Mouse (Mus musculus) thymus, postnatal 4 days (tissue): Measurements from ENCODE around the gene Mdm1.

Experiments used
- DNase-seq: peaks from one replicate; pipeline ENCODE4 v3.0.0; 2021

The Mdm1 gene

DNA sequence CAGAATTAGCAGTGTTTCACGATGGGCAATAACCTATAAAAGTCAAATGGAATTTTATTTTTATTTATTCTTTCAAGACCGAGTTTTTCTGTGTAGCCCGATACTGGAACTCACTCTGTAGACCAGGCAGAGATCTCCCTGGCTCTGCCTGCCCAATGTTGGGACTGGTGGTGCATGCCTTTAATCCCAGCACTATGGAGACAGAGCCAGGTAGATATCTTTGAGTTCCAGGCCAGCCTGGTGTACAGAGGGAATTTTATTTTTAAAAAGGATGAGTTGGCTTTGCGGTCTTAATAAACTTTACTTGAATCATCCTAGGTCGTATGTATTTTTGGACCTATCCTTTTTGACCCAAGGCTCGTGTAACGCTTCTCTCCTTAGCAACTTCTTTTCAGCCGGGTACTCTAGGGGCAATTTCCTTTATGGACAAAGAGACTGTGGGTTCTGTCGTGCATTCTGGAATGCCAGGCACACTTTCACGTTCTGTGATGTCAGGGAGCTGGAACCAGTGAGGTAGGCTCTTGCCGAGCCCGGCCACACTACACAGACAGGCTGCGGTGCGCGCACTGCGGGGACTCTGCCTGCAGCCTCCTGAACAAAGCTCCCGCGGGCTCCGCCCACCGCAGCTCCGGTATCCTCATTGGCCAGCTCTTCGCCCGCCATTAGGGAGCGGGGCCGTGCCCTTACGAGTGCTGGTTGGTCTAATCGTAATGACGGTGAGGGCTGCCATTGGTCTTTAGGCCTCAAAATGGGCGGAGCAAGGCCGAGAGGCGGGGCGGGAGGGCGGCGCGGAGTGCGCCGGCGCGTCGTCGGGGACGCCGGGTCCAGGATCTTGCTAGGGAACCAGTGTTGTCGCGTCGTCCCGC is at the start of gene Mdm1:
Gene Mdm1 (plus strand): TSS at position 794 of the 866 bp plus-strand sequence.
- DNase-seq = peak; percentile 99

DNA sequence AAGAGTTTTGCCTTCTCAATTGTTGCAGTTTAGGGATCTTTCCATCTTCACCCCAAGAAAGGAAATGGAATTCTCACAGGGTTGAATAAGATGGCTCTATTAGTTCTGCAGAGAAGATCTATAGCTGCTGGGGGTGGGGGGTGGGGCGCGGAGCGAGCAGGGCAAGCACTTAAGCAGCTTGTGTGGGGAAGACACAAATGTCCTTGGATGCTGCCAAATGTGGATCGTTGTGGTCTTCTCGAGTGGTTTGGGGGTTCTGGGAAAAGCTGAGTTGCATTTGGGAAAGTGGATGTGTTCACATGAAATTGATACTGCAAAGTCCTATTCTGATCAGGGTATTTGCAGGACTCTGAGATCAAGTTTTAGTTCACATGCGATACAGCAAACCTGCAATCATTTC is 48.9 kb upstream of the Mdm1 start:
- DNase-seq = peak; percentile 3

DNA sequence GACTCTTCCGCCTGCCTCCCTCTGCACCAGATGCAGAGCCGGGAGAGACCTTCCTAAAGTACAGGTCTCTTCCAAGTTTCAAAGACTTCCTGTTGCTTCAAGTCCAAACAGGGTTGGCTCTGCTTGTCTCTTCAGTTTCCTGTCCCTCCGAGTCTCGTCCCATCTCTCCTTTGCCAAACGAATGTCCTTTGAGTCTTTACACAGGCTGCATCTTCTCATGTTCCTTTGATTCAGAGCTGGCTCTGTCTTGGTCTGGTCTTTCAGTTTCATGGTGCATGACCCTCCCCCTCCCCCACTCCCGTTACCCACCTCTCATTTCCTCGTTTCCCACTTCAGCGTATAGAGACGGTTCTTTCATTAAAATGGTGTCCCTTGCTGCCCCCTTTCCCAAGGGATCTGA is 47.9 kb upstream of the Mdm1 start:
- peak; percentile 51 for DNase-seq

DNA sequence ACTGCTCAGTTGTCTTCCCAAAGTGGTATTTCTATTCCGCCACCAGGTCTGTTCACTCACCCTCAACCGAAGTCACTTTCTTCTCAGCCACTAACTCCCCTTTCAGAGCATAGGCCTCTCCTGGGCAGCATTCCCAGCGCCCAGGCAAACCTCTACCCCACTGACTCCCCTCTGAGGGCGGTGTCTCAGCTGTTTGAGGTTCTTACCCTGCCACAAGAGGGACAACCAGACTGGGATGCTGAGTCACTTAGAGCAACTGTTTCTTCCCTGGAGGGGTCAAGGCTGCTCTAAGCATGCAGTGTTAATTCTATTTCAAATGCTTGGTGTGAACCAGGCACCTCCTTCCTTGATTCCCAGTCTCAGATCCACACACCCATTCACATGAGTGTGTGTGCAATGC is 46.8 kb upstream of the Mdm1 start:
- DNase-seq = no peak

DNA sequence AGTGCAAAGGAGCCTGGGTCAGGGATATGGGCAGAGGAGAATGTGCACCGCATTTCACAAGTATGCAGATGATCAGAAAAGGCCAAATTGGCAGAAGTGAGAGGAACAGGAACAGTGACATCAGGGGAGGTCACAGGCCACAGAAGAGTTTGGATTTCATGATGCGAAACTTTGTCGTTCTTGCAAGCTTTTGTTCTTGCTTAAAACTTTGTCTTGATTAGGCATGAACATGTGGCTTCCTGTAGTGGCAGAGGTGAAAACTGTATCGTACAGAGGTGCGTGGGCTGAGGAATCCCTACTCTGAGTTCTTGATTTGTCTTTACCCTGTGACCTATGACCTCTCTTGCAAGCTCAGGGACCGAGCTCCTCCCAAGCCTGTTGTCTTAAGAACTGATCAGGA is 45.4 kb upstream of the Mdm1 start:
- no peak for DNase-seq

DNA sequence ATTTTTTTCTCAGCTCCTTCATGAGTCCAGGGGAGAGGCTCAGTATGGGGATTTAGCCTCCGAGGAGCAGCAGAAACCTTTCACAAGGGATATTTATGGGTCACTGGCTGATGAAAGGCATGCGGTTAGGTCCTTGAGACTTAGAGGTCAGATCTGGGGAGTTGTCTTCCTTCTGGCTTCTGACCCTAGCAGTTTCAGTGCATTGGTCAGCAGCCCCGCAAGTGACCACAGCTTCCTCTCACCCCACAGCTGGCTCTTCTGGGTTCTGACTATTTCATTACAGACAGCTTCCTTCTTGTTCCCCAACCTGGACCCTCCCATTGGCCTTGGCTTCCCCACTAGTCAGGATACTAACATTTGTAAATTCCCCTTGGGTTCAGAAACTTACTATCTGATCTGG is 43.7 kb upstream of the Mdm1 start:
- DNase-seq = no peak

DNA sequence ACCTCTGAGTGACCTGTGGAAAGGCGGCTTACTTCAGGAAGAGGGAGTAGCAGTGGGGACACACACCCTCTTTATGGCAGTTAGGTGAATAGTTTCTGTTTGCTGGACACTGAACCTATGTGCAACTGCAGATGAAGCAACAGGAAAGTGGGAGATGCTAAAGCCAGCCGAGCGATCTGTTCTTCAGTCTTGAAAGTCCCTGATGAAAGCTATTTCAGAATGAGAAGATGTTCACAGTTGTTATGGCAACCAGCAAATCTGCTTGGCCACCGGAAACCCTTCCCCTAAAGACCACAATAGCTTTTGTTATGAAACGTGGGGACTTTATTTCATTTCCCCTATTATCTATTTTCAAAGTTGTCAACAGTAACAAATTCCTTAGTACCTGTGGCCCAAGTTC is 41.0 kb upstream of the Mdm1 start:
- DNase-seq = no peak

DNA sequence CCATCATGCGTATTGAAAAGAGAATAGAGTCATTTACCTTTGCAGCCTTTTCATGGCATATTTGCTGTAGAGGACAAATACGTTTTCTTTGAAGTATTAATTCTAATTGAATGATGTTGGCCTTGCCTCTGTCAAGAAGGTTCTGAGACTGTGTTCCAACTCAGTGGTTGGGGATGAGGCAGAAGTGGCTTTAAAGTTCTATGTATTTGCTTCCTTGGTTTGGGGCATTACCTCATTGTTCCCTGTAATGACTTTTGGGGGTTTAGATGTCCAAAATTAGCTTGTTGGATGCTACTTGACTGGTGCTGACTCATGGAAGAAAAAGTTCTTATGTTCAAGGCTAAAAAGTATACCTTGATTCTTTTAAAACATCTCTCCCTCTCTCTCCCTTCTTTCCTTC is 40.6 kb upstream of the Mdm1 start:
- DNase-seq = no peak

DNA sequence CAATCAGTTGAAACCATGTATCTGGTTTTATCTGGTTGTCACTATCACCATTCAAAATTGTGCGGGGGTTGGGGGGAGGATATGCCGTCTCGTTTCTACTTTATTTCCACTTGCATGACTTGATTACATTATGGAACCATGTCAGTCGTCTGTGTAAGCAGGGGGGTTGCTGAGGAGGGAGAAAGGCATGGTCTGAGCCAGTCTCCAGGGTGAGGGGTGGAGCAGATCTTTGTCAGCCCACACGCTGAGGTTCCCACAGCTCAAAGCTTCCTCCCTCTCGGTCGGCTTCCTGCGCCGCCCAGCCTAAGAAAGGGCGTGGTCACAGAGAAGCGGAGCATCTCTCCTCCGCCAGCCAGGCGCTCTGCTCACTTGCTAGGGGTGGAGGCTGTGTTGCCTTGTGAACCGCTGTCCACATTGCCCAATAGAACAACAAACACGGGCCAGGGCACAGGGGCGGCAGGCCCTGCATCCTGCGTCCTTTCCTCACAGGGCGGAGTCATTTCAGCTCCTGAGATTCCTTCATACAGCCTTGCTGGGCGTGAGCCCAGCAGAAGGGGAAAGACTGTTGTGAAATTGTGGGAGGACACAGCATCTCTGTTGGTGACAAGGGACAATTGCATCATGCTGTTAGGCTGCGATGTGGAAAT is 38.5 kb upstream of the Mdm1 start:
- DNase-seq = peak; percentile 87

DNA sequence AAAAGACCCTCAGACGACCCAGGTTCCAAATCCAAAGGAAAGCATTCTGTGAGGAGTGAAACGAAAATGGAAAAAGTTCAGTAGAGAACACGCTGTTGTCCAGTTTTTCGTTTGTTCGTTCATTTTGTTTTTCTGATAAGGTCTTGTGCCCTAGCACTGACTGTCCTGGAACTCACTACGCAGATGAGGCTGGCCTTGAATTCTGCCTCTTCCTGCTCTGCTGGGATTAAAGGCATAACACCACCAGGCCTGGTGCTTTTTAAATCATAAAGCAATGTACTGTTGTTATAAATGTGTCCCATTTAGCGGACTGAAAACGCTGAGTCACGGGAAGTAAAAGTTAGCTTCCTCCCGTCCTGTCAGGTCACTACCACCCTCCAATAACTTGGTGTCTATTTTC is 37.7 kb upstream of the Mdm1 start:
- no peak for DNase-seq

DNA sequence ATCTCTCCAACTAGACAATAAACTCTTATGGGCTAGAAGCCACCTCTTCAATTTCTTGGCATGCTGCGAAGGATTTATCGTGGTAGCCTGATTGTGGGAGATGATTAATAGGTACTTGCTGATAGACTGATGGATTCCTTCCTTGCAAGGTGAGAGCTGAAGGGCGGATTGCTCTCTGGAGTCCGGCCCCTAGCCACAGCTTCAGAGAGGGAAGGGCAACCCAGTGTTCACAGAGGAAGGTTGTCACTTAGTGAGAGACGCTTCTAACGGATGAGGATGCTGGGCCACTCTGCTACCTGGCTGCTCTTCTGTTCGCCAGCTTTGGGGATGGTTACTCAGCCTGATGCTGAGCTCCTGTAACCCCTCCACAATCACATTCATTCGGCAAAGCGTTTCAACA is 34.6 kb upstream of the Mdm1 start:
- DNase-seq = no peak

DNA sequence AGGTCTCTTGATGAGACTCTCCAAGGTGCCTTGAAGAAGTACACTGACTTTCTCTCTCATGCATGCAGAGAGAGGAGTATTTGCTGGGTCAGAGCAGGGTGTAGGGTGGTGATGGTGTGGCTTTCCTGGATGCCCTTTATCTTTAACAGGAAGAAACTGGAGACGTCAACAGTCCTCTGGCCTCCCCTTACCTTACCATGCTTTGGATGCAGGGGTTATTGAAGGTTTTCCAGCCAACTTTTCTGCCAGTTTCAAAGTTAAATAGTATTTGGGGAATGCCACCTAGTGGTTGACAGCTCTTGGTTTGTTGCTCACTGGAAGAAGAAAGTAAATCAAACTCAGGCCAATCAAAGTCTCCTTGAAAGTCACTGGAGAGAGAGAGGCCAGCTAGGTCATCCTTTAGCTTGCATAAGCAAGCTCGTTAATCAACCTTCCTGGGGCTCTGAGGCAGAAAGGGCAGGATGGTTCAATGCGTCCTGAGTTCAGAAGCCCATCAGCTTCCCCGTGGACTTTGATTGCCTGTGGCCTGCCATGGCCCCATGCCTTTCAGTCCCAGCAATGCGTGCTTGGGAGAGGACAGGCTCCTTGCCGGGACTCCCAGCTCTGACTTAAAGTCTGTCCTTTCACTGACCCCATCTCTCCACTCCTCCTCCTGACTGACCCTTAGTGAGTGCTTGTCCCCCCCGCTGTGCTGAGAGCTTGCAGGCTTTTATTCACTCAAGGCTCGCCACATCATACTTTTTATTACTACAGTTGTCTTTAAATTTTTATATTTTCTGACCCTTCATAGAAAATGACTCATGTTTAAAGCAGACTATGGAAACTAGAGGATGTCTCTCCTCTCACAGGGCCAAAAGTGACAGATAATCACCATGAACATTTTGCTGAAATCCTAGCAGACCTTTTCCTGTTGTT is 31.3 kb upstream of the Mdm1 start:
- DNase-seq = peak; percentile 52

DNA sequence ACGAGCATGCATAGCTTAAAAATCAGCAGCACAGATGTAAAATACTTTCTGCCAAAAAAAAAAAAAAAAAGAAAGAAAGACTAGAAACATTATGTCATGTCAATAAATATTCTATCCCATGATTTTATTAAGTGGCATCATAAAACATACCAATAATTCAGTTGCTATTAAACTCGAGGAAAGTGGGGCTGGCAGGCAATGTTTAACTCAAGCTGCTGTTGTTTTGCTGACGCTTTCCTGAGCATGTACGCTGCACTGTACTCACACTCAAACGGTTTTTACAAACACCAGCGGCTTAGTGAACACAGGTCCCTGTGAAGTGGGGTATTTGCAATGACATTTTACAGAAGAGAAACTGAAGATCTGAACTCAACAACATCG is 30.7 kb upstream of the Mdm1 start:
- no peak for DNase-seq

DNA sequence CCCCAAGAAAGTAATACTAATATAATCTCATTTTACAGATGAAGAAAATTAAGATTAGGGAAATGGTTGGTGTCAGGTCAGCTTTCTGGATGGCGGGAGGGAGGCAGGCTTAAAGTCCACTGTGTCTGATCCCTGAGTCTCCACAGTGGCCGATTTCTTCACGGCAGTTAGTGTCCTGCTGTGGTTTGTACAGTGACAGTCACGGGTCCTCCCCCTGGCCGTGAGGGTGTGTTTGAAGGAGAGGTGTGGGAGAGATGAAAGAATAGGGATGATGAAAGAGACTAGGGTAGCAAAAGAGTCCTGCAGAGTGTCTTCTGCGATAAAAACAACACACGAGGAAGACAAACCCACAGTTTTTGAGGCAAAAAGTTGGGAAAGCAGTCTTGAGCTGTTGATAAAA is 30.0 kb upstream of the Mdm1 start:
- no peak for DNase-seq

DNA sequence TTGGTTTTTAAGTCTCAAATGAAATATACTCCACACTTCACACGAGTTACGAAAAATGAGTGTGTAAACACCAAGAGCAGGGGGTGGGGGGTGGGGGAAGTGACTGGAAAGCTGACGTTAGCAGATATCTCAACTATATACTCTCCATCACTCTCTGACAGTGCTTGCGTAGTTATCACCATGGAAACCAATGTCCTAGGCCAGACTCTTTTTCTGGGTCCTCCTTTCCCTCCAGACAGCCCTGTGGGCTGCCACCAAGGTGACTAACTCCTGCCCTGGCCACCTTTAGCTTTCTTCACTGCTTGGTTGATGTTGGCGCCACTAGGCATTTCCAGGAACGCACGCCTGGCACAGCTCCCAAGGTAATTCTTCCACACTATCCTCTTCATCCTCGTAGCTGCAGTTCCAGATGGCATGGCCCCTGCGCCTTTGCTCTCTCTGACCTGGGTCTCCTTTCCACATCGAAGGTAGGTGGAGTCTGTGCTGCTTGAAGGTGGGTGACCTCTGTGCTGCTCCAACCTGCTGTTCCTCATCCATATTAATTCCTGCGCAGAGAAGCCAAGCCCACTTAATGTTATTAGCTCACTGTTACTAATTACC is 29.2 kb upstream of the Mdm1 start:
- DNase-seq = no peak

DNA sequence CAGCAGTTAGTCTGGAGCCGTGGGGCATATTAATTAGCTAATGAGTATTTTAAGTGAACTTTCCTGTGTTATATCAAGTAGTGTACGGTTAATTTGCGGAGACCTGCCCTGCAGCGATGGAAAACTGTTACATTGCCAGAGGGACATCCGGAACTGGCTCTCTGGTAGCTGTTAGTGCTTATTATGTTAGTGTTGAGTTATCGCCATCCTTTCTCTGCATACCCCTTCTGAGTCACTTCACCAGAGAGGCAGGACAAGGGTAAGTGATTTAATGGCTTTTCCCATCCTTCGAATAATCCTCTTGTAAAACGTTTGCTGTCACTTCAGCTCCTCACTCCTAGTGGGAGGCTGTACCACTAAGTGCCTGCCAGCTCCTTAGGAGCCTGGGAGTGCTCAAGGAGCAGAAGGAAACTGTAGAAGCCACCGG is 28.3 kb upstream of the Mdm1 start:
- DNase-seq = no peak

DNA sequence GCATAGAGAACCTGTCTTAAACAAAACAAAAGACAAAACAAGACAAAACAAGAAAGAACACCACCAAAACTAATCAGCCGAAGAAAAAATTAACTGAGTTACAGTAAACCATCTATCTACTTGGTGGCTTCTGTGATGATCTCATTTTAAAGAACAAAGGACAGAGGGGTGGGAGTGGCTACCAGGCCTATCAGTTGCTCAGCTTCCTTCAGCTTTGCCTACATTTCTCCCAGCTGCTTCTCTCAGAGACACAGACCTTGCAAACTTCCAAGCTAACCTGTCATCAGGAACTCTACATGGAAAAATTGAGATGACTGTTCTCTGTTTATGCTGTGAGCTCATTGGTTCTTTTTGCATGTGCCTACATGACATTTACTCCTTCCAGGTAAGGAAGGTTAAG is 27.3 kb upstream of the Mdm1 start:
- no peak for DNase-seq

DNA sequence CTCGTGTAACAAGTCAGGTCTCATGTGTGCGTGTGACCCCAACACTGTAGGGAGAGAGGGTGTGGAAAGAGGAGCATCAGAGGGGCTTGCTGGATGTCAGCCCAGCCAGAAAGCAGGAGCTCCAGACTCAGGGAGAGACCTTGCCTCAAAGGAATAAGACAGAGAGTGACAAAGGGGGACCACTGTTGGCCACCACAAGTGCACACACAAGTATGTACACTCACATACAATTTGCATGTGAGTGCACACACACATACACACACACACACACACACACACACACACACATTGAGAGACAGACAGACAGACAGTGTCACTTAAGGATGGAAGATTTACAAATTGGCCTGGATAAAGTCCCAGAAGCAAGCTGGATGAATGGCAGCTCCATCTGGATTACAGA is 25.2 kb upstream of the Mdm1 start:
- no peak for DNase-seq

DNA sequence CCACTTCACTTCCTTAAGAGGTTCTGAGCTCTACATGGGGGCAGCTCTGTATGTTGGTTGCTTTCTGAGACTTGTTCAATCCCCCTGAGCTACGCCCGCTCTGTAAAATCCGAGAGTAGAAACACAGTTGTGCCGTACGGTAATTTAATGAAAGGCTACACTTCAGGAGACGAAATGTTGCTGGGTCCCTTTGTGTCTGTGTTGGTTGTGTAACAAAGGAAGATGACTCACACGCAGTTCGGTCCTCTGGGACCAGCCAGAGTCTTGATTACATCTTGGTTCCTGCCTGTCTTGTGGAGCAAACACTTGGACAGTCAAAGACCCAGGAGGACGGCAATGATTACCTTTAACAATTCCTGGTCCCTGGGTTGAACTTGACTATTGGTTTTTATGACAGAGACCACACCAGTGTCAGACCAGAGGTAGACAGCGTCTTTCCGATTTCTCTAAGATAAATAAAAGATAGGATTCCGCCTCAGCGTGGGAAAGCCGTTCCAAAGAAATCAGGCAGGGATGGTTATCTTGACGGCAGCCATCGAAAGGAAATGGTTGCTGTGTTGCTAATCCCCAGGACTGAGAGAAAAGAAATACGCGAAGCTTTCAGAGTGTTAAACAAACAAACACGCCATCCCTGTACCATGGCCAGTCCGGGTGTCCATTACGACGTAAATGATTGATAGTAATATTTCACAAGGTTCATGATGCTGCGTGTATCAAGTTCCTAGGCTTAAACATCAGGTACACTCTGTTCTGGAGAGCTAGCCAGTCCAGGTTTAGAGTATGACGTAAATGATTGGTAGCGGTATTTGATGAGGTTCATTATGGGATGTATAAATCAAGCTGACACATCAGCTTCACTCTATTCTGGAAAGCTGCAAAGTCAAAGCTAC is 20.3 kb upstream of the Mdm1 start:
- DNase-seq = no peak

DNA sequence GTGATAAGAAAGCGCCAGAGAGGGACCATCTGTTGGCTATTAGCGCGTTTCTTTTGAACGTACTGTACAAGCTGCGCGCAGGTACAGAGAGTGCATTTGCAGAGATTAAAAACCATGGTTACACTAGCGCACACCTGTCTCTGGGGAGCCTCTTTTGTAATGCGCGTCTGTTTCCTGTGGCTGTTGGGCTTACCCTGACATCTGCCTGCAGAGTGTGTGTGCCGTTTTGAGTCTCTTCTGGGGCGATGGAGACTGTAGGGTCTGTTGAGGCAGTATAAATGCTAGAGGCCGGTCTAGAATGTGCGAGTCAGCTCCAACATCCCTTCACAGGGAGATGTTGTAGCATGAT is 19.7 kb upstream of the Mdm1 start:
- DNase-seq = peak; percentile 60

DNA sequence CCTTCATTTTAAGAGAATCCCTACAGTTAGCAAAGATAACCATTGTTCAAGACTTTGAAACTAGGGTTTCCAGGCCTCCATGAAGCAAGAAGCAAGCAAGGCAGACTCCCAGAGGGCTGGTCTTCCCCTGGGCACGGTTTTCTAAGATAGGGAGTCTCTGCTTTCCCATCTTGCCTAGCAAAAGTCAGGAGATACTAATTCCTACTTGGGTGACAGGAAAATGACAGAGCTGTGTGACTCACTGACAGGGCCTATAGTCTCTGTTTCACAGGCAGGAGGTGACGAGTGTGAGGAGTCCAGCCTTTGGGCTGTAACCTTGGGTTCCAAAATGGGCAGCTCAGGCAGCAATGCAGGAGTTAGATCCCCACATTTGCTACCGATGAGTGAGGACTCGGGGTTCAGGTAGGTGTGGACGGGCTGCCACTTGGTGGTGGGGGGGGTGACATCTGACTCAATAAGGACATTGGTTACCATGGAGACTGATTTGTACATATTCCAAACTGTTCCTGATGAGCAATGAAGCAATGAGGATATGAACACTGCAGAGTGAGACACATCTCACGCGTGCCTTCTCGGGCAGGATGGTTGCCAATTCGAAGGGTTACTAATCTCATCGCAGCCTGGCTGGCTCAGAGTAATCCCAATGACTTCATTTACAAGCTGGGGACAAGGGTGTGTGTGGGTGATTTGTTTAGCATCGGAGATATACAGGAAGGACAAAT is 19.0 kb upstream of the Mdm1 start:
- no peak for DNase-seq

DNA sequence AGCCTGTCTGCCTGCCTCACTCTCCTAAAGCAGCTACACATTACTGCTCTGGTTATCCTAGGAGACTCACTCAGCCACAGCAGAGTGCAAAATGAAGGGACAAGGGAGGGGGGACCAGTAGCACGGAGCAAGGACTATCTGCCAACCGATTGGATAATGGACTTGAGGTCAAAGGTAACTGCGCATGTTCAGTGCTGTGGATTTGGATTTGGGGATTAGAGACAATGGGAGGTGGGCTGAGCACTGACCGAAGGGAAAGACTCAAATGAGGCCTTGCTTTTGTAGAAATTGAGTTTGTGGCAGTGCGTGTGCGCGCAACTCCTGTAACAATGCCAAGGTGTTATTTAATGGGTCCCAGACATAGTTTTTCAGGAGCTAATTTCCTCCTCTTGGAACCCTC is 16.4 kb upstream of the Mdm1 start:
- DNase-seq = no peak
